Mouse (Mus musculus) layer of hippocampus, postnatal 10 days (tissue): ENCODE results near the gene Lhfpl5. TPM values are rescaled to one million over a fixed set of nuclear protein-coding genes. Genes with fewer than 3 reads are reported as not detected.
A peak's percentile ranks its signal among the peaks of the same experiment; 100 is the strongest.
"Not testable (repeated sequence)": the region's sequence is repeated elsewhere in the genome, so short reads cannot be mapped to it uniquely, and the experiment has no call there.

Source experiments
- DNase-seq, 2 experiments: peaks; one replicate each; pipeline ENCODE4 v3.0.0; 2021; ENCODE audit warnings: low spot score in 2 of 2
- long read RNA-seq: library from polyadenylated mRNA; stranded (forward); transcript quantifications from one replicate; pipeline ENCODE4 v2.0.0, GENCODE M21; 2023
- total RNA-seq, 2 experiments: library from RNA; stranded (reverse); gene quantifications; 2 replicates each; pipeline ENCODE4 v1.2.3; 2021

Lhfpl5 gene
- 1 to 10 TPM; 6.0 to 6.1 TPM for total RNA-seq
- long read RNA-seq, partial matches to known transcripts, result 0 of 5 reads
- long read RNA-seq, other reads (novel, unspliced or antisense), result 1 of 5 reads

- DNase-seq, result peak in 1 of 2 experiments; percentile 55
These were observed at the start of gene Lhfpl5 for GRCm38 (mm10) chr17:28575244-28576125. Gene Lhfpl5 (plus strand): TSS chr17:28575641.

- DNase-seq, result no peak
These were observed 48.0 kb upstream of the Lhfpl5 start for GRCm38 (mm10) chr17:28527184-28528042.

GRCm38 (mm10) chr17:28528043-28528351 is 47.4 kb upstream of the Lhfpl5 start:
- peak; percentile 92 to 93 for DNase-seq

GRCm38 (mm10) chr17:28529116-28529515 is 46.3 kb upstream of the Lhfpl5 start:
- no peak for DNase-seq

GRCm38 (mm10) chr17:28530506-28530905 is 44.9 kb upstream of the Lhfpl5 start, which contains the start of gene Armc12:
Gene Armc12 (plus strand): TSS chr17:28530806.
- no peak for DNase-seq

GRCm38 (mm10) chr17:28531946-28532345 is 43.5 kb upstream of the Lhfpl5 start:
- DNase-seq, result no peak

GRCm38 (mm10) chr17:28532557-28532956 is 42.9 kb upstream of the Lhfpl5 start:
- DNase-seq, result no peak

GRCm38 (mm10) chr17:28533327-28533726 is 42.1 kb upstream of the Lhfpl5 start:
- no peak for DNase-seq

GRCm38 (mm10) chr17:28537881-28538280 is 37.6 kb upstream of the Lhfpl5 start:
- no peak for DNase-seq

GRCm38 (mm10) chr17:28546925-28547324 is 28.5 kb upstream of the Lhfpl5 start:
- DNase-seq, result no peak

- no peak for DNase-seq
These were observed 26.9 kb upstream of the Lhfpl5 start for GRCm38 (mm10) chr17:28548550-28548949.

GRCm38 (mm10) chr17:28549111-28549510 is 26.3 kb upstream of the Lhfpl5 start, which contains the start of gene Clpsl2:
Gene Clpsl2 (plus strand): TSS chr17:28549411.
- DNase-seq, result no peak

- peak; percentile 83 to 89 for DNase-seq
These were observed 22.2 kb upstream of the Lhfpl5 start for GRCm38 (mm10) chr17:28553040-28553793.

- DNase-seq, result not testable (repeated sequence)
These were observed 21.4 kb upstream of the Lhfpl5 start for GRCm38 (mm10) chr17:28554021-28554420.

- no peak for DNase-seq
These were observed 18.6 kb upstream of the Lhfpl5 start for GRCm38 (mm10) chr17:28556635-28557396.

GRCm38 (mm10) chr17:28557772-28558171 is 17.7 kb upstream of the Lhfpl5 start:
- DNase-seq, result no peak

- no peak for DNase-seq
These were observed 14.8 kb upstream of the Lhfpl5 start, which contains the start of gene Clps for GRCm38 (mm10) chr17:28560598-28560997. Gene Clps (minus strand): TSS chr17:28560766.

GRCm38 (mm10) chr17:28561613-28562012 is 13.8 kb upstream of the Lhfpl5 start:
- DNase-seq, result no peak

GRCm38 (mm10) chr17:28565181-28565580 is 10.3 kb upstream of the Lhfpl5 start:
- no peak for DNase-seq

GRCm38 (mm10) chr17:28567541-28567940 is 7.9 kb upstream of the Lhfpl5 start:
- no peak for DNase-seq
